Mouse (Mus musculus) embryonic facial prominence, embryonic 11.5 days (tissue): ENCODE results near the gene Sult1b1. TPM values are rescaled to one million over a fixed set of nuclear protein-coding genes. Genes with fewer than 3 reads are reported as not detected.
A peak's percentile ranks its signal among the peaks of the same experiment; 100 is the strongest.

ENCODE experiments used
- ATAC-seq: fragments of 200-750 bp; cut with Nextera tagmentation; replicated peaks from 2 replicates; pipeline ENCODE4 v1.8.0; 2017; ENCODE audit warnings: low read depth; ENCODE audit not compliant: insufficient number of reproducible peaks, low FRiP score, low TSS enrichment
- DNase-seq: peaks from one replicate; pipeline ENCODE4 v3.0.0-alpha.2; 2015; ENCODE audit warnings: low spot score
- H3K27ac ChIP-seq: fragments of 300-500 bp; sonication (generic); replicated peaks from 2 replicates; pipeline ENCODE4 v1.5.1; 2014; ENCODE audit warnings: mild to moderate bottlenecking, low read depth, low read length, control low read depth
- H3K27me3 ChIP-seq: fragments of 300-500 bp; sonication (generic); 2 replicates; pipeline ENCODE4 v1.6.1; 2014; ENCODE audit warnings: mild to moderate bottlenecking, low read length, moderate library complexity, mixed read lengths; ENCODE audit not compliant: control insufficient read depth, insufficient read depth
- H3K36me3 ChIP-seq: fragments of 300-500 bp; sonication (generic); replicated peaks from 2 replicates; pipeline ENCODE4 v1.6.1; 2014; ENCODE audit warnings: low read depth, mild to moderate bottlenecking, low read length, moderate library complexity, mixed read lengths; ENCODE audit not compliant: control insufficient read depth, insufficient read depth
- H3K4me1 ChIP-seq: fragments of 300-500 bp; sonication (generic); 2 replicates; pipeline ENCODE4 v1.6.1; 2014; ENCODE audit warnings: low read length, mixed read lengths; ENCODE audit not compliant: control insufficient read depth, insufficient read depth
- H3K4me2 ChIP-seq: fragments of 300-500 bp; sonication (generic); 2 replicates; pipeline ENCODE4 v1.6.1; 2014; ENCODE audit warnings: low read depth, mild to moderate bottlenecking, control low read depth, low read length, moderate library complexity
- H3K4me3 ChIP-seq: fragments of 300-500 bp; sonication (generic); 2 replicates; pipeline ENCODE4 v1.5.1; 2014; ENCODE audit warnings: low read depth, low read length, control low read depth
- H3K9ac ChIP-seq: fragments of 300-500 bp; sonication (generic); replicated peaks from 2 replicates; pipeline ENCODE4 v1.6.1; 2014; ENCODE audit warnings: mild to moderate bottlenecking, control low read depth, low read length
- H3K9me3 ChIP-seq: fragments of 300-500 bp; sonication (generic); replicated peaks from 2 replicates; pipeline ENCODE4 v1.6.1; 2016; ENCODE audit warnings: mild to moderate bottlenecking, low read length, inconsistent platforms, mixed read lengths; ENCODE audit not compliant: control insufficient read depth
- WGBS: fragments of 180-500 bp; shearing (Covaris S2); extraction: QIAGEN DNeasy Blood & Tissue Kit; methylation state at CpG from one replicate; pipeline ENCODE4 v1.1.7; 2014; 5-methylcytosine and 5-hydroxymethylcytosine counted together
- polyA plus RNA-seq: library from polyadenylated mRNA; unstranded; fragments of >200 nt; fragmentation: Nextera tagmentation; extraction: Ambion mirVana; gene quantifications from 2 replicates; pipeline ENCODE4 v1.2.1, GENCODE M21; 2014

Sult1b1 gene
- polyA plus RNA-seq = 0.29 TPM in 1 of 2 replicates, not detected in the other

DNA sequence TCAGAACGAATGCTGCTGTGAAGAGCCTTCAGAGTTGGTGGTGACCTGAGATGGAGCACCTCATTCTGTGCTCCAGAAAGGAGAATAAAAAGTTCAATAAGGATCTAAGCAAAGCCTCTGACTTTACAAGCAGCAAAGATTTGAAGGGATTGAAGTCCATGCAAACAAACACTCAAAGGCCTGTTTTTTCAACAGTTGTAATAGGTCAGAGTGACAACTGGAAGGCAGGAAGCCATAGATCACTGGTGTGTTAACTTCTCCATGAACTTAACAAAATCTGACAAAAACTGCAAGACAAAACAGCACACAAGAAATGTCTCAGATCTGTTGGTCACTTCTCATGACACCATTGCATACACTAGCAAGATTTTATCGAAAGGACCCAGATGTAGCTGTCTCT lies at the start of gene Sult1b1:
TSS of gene Sult1b1 (minus strand) at position 85 of the 400 bp plus-strand sequence.
- H3K9ac ChIP-seq = no peak within 1 kb of the TSS
- H3K4me1 ChIP-seq = no peaks in the 10 kb centered on the region
- no peak within 1 kb of the TSS for H3K4me3 ChIP-seq
- H3K27me3 ChIP-seq = no peaks in the 10 kb centered on the region
- no peak for DNase-seq
- ATAC-seq = no peak
- H3K27ac ChIP-seq = no peak within 1 kb of the TSS
- H3K4me2 ChIP-seq = no peak within 1 kb of the TSS
- H3K9me3 ChIP-seq = no peaks in the 10 kb centered on the region
- no peaks in the 10 kb centered on the region for H3K36me3 ChIP-seq
- 86% methylated on average over 2 of the region's 2 CpGs for WGBS

DNA sequence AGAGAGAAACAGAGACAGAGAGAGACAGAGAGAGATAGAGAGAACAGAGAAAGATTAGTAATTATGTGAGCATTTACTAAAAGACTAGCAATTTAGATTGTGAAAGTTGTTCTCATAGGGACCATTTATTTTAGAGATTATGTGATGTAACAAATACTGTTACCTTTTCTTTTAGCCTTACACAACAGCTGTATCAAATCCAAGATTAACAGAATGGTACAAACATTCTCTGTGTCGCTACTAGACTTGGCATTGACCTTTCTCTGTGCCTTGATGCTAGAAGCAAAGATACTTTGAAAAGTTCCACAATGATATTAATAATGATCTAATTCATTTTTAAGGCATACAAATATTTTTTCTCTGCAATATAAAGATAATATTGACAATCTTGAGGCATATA lies 42.4 kb upstream of the Sult1b1 start:
- H3K4me1 ChIP-seq = no peaks in the 10 kb centered on the region
- no peaks in the 10 kb centered on the region for H3K27me3 ChIP-seq
- no peak for ATAC-seq
- no peak for DNase-seq
- H3K4me2 ChIP-seq = no peak overlapping the region
- H3K9ac ChIP-seq = no peak overlapping the region
- H3K36me3 ChIP-seq = no peaks in the 10 kb centered on the region
- WGBS = 89% methylated on average over 1 of the region's 1 CpGs
- H3K9me3 ChIP-seq = no peaks in the 10 kb centered on the region
- H3K27ac ChIP-seq = no peak overlapping the region
- no peak overlapping the region for H3K4me3 ChIP-seq

DNA sequence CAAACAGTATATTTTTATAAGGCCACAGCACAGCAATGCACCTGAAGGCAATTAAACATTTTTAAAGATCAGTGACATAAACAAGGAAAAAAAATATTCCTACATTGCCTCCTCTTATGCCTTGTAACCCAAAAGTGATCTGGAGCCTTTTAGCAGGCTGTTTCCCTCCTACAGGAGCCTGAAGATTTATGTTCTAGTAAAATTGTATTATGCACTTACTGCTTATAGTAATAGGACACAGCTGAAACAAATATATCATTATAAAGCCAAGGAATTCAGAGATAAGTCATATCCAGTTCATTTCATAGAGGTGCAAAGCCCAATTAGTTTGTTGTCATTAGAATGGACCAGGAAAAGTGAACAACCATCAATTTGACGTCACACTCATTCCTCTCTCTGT lies 36.2 kb upstream of the Sult1b1 start:
- DNase-seq = no peak
- H3K9ac ChIP-seq = no peak overlapping the region
- H3K4me1 ChIP-seq = no peaks in the 10 kb centered on the region
- no peaks in the 10 kb centered on the region for H3K36me3 ChIP-seq
- H3K27me3 ChIP-seq = no peaks in the 10 kb centered on the region
- ATAC-seq = no peak
- H3K4me2 ChIP-seq = no peak overlapping the region
- H3K27ac ChIP-seq = no peak overlapping the region
- no peaks in the 10 kb centered on the region for H3K9me3 ChIP-seq
- WGBS = 55% methylated on average over 1 of the region's 1 CpGs
- no peak overlapping the region for H3K4me3 ChIP-seq

DNA sequence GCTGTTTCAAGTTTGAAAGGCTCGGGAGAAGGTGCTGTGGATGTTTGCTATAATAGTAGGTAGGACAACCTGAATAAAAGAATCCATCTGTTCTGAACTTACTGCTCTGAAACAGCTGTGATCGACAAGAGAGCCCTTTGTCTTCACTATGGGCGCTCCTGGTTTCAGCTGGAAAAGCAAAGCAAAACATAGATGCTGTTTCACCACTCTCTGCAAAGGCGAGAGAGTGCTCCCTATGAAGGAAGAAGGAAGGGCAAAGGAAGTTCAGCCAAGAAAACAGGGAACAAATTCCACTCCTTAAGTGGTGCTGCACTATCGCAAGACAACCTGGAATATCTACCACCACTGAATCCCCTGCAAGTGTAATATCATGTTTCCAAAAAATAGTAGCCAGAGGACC lies 35.5 kb upstream of the Sult1b1 start:
- Histone ChIP-seq H3K36me3 (no peaks in the 10 kb centered on the region), H3K9ac (no peak overlapping the region), H3K4me2 (no peak overlapping the region), H3K4me3 (no peak overlapping the region), H3K4me1 (no peaks in the 10 kb centered on the region), H3K27me3 (no peaks in the 10 kb centered on the region), H3K27ac (no peak overlapping the region), H3K9me3 (no peaks in the 10 kb centered on the region)
- WGBS = 32% methylated on average over 5 of the region's 5 CpGs
- DNase-seq (peak; percentile 24), ATAC-seq (no peak)

DNA sequence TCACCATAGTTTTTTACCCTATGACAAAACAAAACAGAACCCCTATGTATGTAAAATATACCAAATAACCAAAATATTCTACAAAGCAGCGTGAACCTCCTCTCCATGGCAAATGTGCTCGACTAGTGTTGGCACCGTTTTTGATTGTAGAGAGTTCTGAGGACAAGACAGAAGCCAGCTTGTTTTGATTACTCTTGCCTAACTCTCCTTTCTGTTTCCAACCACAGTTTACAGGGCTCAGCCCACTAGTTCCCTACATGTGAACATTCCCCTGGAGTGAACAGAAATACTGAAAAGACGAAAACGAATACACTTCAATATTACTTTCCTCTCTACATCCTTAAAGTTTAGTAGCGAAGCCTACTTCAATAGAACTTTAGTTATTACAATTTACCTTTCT lies 34.8 kb upstream of the Sult1b1 start:
- DNase-seq (no peak), ATAC-seq (no peak)
- no peaks in the 10 kb centered on the region for H3K9me3 ChIP-seq
- H3K4me1 ChIP-seq = no peaks in the 10 kb centered on the region
- H3K4me2 ChIP-seq = no peak overlapping the region
- no peak overlapping the region for H3K27ac ChIP-seq
- WGBS = 68% methylated on average over 6 of the region's 6 CpGs
- no peaks in the 10 kb centered on the region for H3K36me3 ChIP-seq
- no peak overlapping the region for H3K9ac ChIP-seq
- no peak overlapping the region for H3K4me3 ChIP-seq
- H3K27me3 ChIP-seq = no peaks in the 10 kb centered on the region

DNA sequence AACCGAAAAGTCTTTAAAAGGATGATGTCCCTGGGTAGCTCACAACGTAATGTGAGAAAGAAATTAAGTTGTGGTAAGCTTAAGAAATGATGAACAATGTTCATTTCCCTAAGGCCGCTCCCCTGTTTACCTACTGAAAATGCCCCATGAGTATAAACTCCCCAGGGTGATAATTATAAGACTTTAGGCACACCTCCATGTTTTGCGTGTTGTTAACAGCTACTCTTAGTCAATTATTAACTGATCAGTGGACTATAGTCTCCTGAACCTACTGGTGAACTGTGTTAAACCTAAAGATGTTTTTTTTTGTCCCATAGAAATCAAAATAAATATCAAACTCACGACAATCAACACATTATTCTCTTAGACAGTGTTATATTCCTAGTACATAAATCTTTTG lies 30.9 kb upstream of the Sult1b1 start, which contains the start of gene Sult1d1:
TSS of gene Sult1d1 (minus strand) at position 183 of the 400 bp plus-strand sequence.
- Histone ChIP-seq H3K9ac (no peak within 1 kb of the TSS), H3K27ac (no peak within 1 kb of the TSS), H3K4me1 (no peaks in the 10 kb centered on the region), H3K4me2 (no peak within 1 kb of the TSS), H3K9me3 (no peaks in the 10 kb centered on the region), H3K4me3 (no peak within 1 kb of the TSS), H3K27me3 (no peaks in the 10 kb centered on the region), H3K36me3 (no peaks in the 10 kb centered on the region)
- ATAC-seq = no peak
- WGBS = 85% methylated on average over 5 of the region's 5 CpGs
- no peak for DNase-seq

DNA sequence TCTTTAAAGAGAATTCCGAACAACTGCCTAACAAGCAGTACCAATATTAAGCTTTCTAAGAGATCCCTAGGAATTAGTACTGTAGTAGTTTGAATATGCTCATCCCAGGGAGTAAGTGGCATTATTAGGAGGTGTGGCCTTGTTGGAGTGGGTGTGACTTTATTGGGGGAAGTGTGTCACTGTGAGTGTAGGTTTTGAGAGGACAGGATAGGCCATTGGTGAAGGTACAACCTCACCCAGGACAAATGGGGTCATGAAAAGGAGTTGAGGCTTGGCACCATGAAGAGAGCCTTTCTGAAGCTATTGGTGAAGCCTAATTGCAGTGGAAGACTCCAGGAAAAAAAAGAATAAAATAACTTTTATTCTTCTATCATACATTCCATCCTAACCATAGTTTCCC lies 29.3 kb upstream of the Sult1b1 start:
- no peak overlapping the region for H3K27ac ChIP-seq
- H3K9me3 ChIP-seq = no peaks in the 10 kb centered on the region
- no peak overlapping the region for H3K9ac ChIP-seq
- no peaks in the 10 kb centered on the region for H3K27me3 ChIP-seq
- H3K4me1 ChIP-seq = no peaks in the 10 kb centered on the region
- 92% methylated on average over 1 of the region's 1 CpGs for WGBS
- no peak overlapping the region for H3K4me3 ChIP-seq
- ATAC-seq (no peak), DNase-seq (no peak)
- no peaks in the 10 kb centered on the region for H3K36me3 ChIP-seq
- H3K4me2 ChIP-seq = no peak overlapping the region

DNA sequence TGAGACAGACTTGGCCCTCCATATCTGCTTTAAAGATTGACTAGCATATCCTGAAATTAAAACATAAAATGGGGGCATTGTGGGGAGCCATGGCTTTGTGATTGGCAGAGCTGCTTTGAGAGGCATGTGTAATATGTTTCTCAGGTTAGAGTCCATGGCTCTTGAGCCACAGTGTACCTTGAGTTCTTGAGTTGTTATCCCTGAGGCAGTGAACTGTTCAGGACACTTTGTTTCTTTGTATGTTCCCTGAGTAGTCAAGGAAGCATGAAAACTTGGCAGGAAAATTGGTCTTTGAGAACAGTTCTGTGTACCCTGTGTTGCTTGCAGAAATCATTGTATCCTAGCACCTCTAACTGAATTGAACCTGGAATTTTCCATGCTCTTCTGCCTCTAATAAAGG lies 25.0 kb upstream of the Sult1b1 start:
- H3K4me1 ChIP-seq = no peaks in the 10 kb centered on the region

More for the DNA sequence above, 25.0 kb upstream of the Sult1b1 start:
- Histone ChIP-seq H3K9ac (no peak overlapping the region), H3K4me2 (no peak overlapping the region), H3K4me3 (no peak overlapping the region), H3K27ac (no peak overlapping the region), H3K36me3 (no peaks in the 10 kb centered on the region), H3K27me3 (no peaks in the 10 kb centered on the region), H3K9me3 (no peaks in the 10 kb centered on the region)
- DNase-seq (no peak), ATAC-seq (no peak)
